Mouse (Mus musculus) E14TG2a.4 (cell line): ENCODE measurements at regions not wholly inside any gene's neighbourhood (a gene's known extent, or its start where the extent isn't known, plus 50 kb on each side); places are given as distances from the start of the nearest gene placed in this dataset.

ENCODE experiments used
- H3K27me3 ChIP-seq: 2 replicates; pipeline ENCODE4 v1.6.1; 2014; ENCODE audit warnings: low read length, control low read depth; ENCODE audit not compliant: insufficient read depth
- H3K36me3 ChIP-seq: 2 replicates; pipeline ENCODE4 v1.6.1; 2014; ENCODE audit warnings: low read length, control low read depth; ENCODE audit not compliant: insufficient read depth
- H3K4me1 ChIP-seq: replicated peaks from 2 replicates; pipeline ENCODE4 v1.6.1; 2014; ENCODE audit warnings: low read depth, low read length, control low read depth
- H3K4me3 ChIP-seq: replicated peaks from 2 replicates; pipeline ENCODE4 v1.5.1; 2014; ENCODE audit warnings: mild to moderate bottlenecking, low read length
- H3K9me3 ChIP-seq: 2 replicates; pipeline ENCODE4 v1.6.1; 2014; ENCODE audit warnings: low read length, control low read depth
- CTCF ChIP-seq: conservative IDR thresholded peaks from 2 replicates; pipeline ENCODE4 v1.5.1; 2014; ENCODE audit warnings: low read length
- NANOG ChIP-seq: IDR thresholded peaks from 2 replicates; pipeline ENCODE4 v1.6.1; 2014; ENCODE audit warnings: borderline replicate concordance, low read length, mixed read lengths
- POU5F1 ChIP-seq: IDR thresholded peaks from 2 replicates; pipeline ENCODE4 v1.6.1; 2014; ENCODE audit warnings: low read length, borderline replicate concordance

GRCm38 (mm10) chr5:118434718-118435555, 125.5 kb upstream of the Med13l start:
- TF ChIP-seq CTCF (no peak), POU5F1 (no peak), NANOG (peak; percentile 53; the same call in 1 of the 2 replicates)
- Histone ChIP-seq H3K9me3 (peaks cover 2% of the 10 kb centered on the region; the same call in 1 of the 2 replicates), H3K4me3 (peak overlapping the region; percentile 66), H3K36me3 (peaks cover 9% of the 10 kb centered on the region), H3K27me3 (no peaks in the 10 kb centered on the region), H3K4me1 (peaks cover 64% of the 10 kb centered on the region)

DNA sequence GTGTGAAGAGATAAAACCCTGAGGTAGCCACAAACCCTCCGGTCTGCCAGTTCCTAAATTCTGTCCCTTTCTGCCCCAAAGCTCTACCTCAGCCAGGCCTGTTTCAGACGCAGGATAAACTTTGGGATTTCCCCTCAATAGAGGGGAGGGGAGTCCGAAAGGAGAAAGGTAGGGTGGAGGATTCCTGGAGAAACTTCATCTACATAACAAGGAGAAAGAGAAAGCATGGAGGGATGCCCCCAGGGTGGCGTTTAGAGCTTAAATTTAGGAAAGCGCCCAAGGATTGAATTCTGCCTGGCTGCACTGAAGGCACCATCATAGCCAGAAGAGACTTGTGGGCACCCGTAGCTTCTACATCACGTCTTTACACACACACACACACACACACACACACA, 124.9 kb upstream of the Med13l start:
- Histone ChIP-seq H3K4me1 (peaks cover 64% of the 10 kb centered on the region), H3K9me3 (peaks cover 8% of the 10 kb centered on the region), H3K27me3 (no peaks in the 10 kb centered on the region), H3K4me3 (peak overlapping the region; percentile 66), H3K36me3 (peaks cover 15% of the 10 kb centered on the region)
- TF ChIP-seq NANOG, result no peak
- TF ChIP-seq POU5F1, result no peak
- no peak for TF ChIP-seq CTCF

- TF ChIP-seq POU5F1, result no peak
- TF ChIP-seq NANOG, result no peak
- TF ChIP-seq CTCF, result no peak
- no peaks in the 10 kb centered on the region for H3K27me3 ChIP-seq
These were observed 124.4 kb upstream of the Med13l start for GRCm38 (mm10) chr5:118436035-118436434.

GRCm38 (mm10) chr5:118436474-118437306, 123.8 kb upstream of the Med13l start:
- peaks cover 25% of the 10 kb centered on the region for H3K36me3 ChIP-seq
- peaks cover 17% of the 10 kb centered on the region for H3K9me3 ChIP-seq
- H3K4me1 ChIP-seq, result peaks cover 73% of the 10 kb centered on the region
- H3K27me3 ChIP-seq, result no peaks in the 10 kb centered on the region
- TF ChIP-seq NANOG (peak; percentile 56; the same call in 1 of the 2 replicates), POU5F1 (no peak; the same call in 1 of the 2 replicates), CTCF (no peak)
- peak overlapping the region; percentile 66 for H3K4me3 ChIP-seq

More at GRCm38 (mm10) chr5:118436035-118436434, 124.4 kb upstream of the Med13l start:
- Histone ChIP-seq H3K4me1 (peaks cover 66% of the 10 kb centered on the region), H3K9me3 (peaks cover 13% of the 10 kb centered on the region), H3K4me3 (peak overlapping the region; percentile 66), H3K36me3 (peaks cover 20% of the 10 kb centered on the region)

DNA sequence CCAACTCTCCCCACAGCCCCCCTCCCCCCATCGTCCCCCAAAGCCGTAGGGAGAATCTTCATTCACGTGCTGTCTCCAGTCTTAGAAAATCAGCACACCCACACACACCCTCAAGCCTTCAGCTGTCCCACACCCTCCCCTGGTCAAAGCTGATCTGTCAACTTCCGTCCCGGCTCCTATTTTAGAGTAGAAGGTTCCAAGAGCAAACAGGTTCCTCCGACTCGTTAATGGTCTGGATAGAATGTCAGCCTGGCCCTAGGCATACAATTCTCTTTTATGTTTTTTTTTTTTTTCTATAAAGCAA, 123.2 kb upstream of the Med13l start:
- Histone ChIP-seq H3K4me1 (peaks cover 78% of the 10 kb centered on the region), H3K27me3 (no peaks in the 10 kb centered on the region), H3K4me3 (peak overlapping the region; percentile 66), H3K36me3 (peaks cover 30% of the 10 kb centered on the region), H3K9me3 (peaks cover 23% of the 10 kb centered on the region)
- TF ChIP-seq CTCF (no peak), POU5F1 (no peak), NANOG (no peak)

DNA sequence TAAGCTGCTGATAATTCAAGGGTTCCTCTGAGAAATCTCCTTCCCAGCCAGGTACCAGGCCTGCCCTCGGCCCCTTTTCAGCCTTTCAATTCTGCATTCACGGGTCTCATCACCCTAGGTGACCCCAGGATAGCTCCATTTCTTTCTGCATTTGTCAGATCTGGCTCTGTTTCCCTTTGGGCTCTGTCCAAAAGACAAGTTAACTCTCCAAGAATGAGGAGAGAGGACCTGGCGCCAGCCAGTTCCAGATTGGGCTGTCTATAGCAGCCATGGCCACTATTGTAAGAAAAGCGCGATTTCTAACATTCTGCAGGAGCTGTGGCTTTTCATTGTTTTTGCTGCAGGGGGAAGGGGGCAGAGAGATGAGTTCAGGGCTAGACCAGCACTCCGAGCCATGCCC, 122.5 kb upstream of the Med13l start:
- Histone ChIP-seq H3K36me3 (peaks cover 35% of the 10 kb centered on the region), H3K4me1 (peaks cover 78% of the 10 kb centered on the region), H3K27me3 (no peaks in the 10 kb centered on the region), H3K4me3 (peak overlapping the region; percentile 66), H3K9me3 (peaks cover 28% of the 10 kb centered on the region)
- no peak for TF ChIP-seq NANOG
- no peak for TF ChIP-seq CTCF
- TF ChIP-seq POU5F1, result no peak

GRCm38 (mm10) chr5:118444538-118445251, 115.8 kb upstream of the Med13l start:
- H3K4me1 ChIP-seq, result peaks cover 94% of the 10 kb centered on the region

More at GRCm38 (mm10) chr5:118444538-118445251, 115.8 kb upstream of the Med13l start:
- H3K27me3 ChIP-seq, result no peaks in the 10 kb centered on the region
- H3K36me3 ChIP-seq, result peaks cover 28% of the 10 kb centered on the region
- TF ChIP-seq POU5F1 (no peak), NANOG (peak; percentile 99)
- H3K9me3 ChIP-seq, result peaks cover 28% of the 10 kb centered on the region
- peak overlapping the region; percentile 51 for H3K4me3 ChIP-seq
